Mouse (Mus musculus) heart, adult 18-20 months (tissue): ENCODE results near the gene Ttc19. TPM values are rescaled to one million over a fixed set of nuclear protein-coding genes. Genes with fewer than 3 reads are reported as not detected.

Experiments
- DNase-seq, 2 experiments: peaks; one replicate each; pipeline ENCODE4 v3.0.0; 2021 to 2022; ENCODE audit warnings: mixed read lengths in 1 of 2
- long read RNA-seq, 2 experiments: library from polyadenylated mRNA; stranded (forward); transcript quantifications; one replicate each; pipeline ENCODE4 v2.0.0; 2021
- total RNA-seq, 2 experiments: library from RNA; stranded (reverse); gene quantifications; 2 replicates each; pipeline ENCODE4 v1.2.3; 2021

Gene Ttc19
- 10 to 100 TPM; 42.8 to 46.0 TPM for total RNA-seq
- long read RNA-seq, experiment 1, transcript Ttc19-201 (10 exons, 3,410 nt): major isoform, 41 of 56 reads
- long read RNA-seq, experiment 1, partial matches to known transcripts: 6 of 56 reads
- long read RNA-seq, experiment 1, other reads (novel, unspliced or antisense): 9 of 56 reads
- long read RNA-seq, experiment 2, transcript Ttc19-201 (10 exons, 3,410 nt): major isoform, 17 of 23 reads
- long read RNA-seq, experiment 2, partial matches to known transcripts: 0 of 23 reads
- long read RNA-seq, experiment 2, other reads (novel, unspliced or antisense): 5 of 23 reads

DNA sequence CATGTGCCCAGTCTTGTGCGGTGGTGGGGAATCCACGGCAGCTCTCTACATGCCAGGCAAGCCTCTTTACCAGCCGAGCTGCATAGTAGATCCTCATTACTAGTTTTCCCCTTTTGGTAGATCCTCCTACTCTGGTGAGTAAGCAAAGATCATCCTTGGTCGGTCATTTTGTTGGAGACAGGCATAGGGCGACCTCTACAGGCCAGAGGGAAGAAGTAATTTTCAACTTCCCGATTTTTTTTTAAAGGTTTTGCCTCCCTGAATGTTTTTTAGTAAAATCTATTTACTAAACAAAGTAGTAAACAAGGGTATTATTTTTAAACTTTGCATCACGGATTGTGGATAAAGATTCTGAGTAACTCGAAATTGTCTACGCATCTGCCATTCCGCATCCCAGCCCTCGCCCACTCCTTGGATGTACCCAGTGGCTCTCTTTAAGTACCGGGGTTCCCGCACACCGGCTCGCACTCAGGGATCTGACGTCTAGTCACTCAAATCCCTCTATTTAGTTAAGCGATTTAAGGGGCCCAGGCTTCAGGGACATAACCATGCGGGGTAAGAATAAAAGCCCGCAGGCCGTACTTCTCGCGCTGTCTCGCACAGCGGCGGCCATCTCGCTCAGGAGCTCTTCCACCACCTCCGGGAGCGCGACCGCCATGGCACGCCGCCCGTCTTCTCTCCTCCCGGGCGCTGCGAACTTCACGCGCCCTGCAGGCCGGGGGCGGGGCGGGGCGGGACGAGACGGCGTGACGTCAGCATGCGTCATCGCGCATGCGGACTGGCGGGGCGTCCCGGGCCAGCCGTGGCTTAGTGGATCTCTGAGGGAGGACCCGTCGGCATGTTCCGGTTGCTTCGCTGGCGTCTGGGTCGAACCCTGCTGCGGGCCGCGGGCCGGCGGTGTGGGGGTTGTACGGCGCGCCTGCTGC, at the start of gene Ttc19, which contains the start of gene Zswim7:
Gene Ttc19, plus strand, starts transcription at position 799 of the 926 bp plus-strand sequence.
Gene Zswim7, minus strand, starts transcription at position 701 of the 926 bp plus-strand sequence.
- peak; percentile 93 for DNase-seq

DNA sequence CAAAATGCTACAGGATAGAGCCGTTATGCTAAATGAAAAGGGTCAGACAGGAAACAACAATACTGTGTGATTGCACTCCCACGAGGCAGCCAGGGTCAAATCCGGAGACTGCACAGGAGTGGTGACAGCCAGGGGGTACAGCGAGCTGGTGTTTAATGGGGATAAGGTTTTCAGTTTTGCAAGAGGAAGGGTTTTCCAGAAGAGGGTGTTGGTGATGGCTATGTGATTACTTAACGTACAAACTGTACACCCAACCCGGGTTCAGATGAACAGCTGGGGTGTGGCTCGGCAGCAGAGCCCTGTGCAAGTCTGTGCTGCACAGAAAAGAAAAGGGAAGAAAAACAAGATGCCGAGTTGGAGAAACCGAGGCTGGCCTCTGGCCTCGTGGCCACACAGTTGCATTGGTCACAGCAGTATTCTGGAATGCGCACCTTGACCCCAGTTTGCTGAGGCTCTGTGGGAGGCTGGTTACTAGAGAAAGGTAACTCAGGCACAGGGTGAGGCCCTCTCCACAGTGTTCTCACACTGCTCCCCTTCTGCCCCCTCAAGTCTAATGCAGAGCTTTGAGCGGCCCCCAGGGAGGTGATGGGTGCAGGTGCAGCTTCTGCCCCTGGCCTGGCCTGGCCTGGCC, 40.5 kb upstream of the Ttc19 start:
- DNase-seq: no peak

DNA sequence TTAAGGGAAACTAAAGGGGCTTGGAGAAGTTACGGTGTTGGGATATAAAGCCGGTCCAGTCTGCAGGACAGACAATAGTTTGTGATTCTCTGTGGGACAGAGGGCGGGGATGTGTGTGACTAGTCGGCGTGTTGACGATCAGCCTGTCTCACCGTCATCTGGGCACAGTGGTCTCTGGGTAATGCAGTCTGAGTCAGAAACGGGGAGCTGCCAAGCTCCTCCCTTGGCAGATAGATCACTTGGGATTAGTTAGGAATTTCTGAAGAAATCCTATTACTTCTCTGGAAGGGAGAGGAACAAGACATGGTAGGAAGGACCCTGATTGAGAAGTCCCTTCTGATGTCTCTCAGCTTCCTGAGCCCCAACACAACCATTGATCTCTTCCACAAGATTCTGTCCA, 37.4 kb upstream of the Ttc19 start:
- no peak for DNase-seq

DNA sequence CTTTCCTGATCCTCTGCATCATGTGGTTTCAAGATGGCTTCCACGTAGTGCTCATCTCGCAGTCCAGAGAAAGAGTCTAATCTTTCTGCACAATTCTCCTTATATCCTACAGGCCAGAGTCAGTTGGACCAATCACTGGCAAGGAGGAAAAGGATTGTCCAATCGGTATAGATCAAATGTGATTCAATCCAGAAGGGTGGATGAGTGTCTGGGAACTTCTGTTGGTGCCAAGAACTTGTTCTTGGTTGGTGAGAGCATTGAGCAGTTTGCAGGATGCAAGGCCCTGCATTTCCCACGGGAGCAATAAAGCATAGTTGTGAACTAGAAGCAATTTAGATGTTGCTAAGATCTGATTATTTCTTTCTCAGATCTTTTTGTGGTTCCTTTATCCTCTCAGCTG, 36.8 kb upstream of the Ttc19 start:
- no peak for DNase-seq

DNA sequence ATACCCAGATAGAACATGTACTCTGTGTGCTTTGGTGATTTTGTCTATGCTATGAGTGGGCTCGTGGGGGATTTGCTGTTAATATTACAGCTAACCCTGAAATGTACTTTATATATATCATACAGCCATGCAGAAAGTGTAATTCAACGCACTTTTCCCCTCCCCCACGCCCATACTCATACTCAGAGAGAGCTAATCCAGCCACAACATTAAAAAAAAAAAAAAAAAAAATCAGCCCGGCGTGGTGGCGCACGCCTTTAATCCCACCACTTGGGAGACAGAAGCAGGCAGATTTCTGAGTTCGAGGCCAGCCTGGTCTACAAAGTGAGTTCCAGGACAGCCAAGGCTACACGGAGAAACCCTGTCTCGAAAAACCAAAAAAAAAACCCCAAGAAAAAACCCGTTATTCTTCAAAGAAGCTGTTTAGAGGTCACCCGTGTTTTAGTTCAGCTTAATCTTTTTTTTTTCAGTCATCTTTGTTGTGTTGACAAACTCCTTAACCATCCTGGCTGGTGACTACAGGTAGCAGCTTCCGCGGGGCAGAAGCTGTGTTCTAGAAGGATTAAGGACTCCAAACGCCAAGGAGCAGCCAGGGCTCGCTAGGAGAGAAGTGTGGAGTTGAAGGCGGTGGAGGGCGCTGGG, 33.4 kb upstream of the Ttc19 start:
- no peak for DNase-seq

DNA sequence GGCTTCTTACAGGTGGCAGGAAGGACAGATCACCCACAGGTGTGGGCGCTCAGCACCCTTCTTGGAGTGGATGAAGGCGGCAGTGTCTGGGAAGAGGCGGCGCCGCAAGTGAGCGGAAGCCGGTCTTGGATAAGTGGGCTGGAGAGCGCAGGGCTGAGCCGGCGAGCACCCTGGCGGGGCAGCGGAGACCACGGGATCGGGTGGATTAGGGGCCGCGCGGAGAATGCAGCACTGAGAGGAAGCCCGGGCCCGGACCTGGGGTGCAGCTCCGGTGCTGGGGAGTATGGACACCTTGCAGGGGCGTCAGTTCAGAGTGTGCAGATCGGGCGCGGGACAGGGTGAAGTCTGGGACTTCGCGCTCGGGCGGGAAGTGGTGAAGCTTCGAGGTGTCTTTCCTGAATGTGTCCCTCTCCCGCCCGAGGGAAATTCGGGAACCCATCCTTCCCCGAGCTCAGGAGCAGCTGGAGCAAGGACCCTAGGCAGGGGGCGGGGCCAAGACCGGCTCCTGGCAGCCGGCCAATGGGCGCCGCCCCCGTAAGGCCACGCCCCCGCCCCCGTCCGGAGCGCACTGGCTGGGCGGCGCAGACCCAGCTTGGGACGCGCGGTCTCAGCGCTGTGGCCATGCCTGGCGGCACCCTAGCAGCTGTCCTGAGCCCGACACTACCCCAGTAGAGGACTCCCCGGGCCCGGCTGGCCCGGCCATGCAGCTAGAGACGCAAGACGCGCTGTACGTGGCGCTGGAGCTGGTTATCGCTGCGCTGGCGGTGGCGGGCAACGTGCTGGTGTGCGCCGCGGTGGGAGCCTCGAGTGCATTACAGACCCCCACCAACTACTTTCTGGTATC, 32.6 kb upstream of the Ttc19 start, which contains the start of gene Adora2b:
Gene Adora2b, plus strand, starts transcription at position 584 of the 844 bp plus-strand sequence.
- peak; percentile 64 to 67 for DNase-seq

DNA sequence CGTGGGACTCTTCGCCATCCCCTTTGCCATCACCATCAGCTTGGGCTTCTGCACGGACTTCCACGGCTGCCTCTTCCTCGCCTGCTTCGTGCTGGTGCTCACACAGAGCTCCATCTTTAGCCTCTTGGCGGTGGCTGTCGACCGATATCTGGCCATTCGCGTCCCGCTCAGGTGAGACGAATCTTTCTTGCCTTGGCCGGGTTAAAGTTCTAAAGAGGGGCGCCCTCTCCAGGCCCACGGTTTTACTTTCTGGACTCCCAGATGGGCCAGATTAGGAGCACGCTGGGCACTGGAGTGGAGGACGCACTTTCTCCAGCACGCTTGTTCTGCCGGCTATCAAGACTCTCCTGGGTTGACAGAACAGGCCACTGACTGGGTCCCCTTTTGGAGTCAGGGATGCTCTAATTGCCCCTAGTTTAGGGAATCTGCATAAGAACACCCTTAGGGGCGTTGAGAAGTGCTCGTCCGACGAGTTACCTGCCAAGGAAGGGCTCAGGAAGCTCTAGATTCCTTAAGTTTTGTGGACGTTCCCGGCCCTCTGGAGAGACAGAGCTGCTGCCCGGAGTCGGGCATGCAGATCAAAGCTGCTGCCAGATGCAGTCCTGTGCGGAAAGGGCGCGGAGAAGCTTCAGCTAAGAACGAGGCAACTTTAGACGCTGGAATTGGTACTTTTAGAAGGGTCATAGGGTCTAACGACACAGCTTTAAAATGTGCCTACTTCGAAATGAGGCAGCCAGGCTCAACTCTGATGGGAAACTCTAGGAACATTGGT, 31.8 kb upstream of the Ttc19 start:
- DNase-seq: peak; percentile 16 to 44

DNA sequence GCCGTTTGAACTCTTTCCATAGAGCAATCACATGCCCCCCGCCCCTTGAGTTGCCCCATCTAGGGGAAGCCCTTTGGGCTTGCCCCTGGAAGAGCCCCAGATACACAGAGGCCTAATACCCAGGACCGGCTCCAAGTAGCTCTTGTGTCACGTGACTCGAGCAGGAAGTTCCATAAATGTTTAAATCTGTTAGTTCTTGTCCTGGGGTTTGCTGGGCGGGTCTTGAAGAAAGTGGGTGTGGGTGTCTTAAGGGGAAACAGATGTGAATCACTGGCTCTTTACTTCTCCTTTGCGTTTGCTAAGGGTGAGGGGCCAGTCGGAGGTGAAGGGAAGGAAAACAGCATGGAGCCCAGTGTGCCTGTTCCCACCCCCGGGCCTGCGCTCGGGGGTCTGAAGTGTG, 30.2 kb upstream of the Ttc19 start:
- DNase-seq: peak; percentile 47 to 58

DNA sequence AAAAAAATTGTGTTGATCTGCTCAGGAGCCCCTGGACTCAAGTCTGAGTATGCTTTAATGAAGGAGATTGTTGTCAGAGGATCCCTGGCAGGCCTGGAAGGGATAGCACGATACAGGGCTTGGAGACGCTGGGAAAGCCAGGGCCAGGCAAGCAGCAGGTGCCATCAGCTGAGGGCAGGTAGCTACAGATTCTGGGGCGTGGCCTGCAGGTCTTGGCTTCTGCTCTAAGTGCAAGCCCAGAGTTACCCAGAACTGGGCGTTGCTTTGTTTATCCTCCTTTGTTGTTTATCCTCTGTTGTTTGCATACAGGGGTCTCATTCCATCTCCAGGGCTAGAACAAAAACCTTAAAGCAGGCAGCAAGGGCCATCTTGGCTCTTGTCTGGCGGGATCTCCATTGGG, 27.9 kb upstream of the Ttc19 start:
- DNase-seq: no peak

DNA sequence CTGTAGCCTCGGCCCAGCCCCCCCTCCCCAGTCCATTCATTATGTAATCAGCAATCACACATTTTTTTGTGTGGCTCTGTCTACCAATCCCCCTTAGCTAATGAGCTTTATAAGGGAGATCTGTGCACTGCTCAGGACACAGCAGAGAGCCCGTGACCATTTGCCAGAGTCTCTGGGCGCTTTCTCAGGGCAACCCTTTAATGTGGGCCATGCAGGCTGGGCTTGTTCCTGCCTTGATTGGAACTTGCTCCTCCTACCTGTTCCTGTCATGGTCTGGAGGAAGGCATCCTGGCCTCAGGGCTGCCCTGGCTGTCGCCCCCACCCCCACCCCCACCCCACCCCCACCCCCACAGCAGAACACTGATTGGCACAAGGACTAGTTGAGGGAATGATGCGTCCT, 22.1 kb upstream of the Ttc19 start:
- no peak for DNase-seq

DNA sequence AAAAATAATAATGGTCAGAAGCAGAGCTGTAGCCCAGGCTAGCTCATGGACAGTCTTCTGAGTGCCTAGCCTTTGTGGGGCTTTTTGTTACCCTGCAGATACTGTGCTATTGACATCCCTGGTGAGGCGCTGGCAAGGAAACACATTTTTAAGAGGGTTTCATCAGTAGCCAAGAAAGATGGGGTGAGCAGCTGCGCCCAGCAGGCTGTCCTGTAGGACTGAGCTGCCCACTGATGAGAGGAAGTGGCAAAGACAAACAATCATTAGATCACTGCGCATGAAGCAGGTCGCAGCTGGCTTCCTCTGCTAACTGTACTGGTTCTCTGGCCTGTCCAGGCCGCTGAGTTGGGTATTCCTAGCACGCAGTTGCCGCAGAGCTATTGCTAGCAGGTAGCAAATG, 17.7 kb upstream of the Ttc19 start:
- no peak for DNase-seq

DNA sequence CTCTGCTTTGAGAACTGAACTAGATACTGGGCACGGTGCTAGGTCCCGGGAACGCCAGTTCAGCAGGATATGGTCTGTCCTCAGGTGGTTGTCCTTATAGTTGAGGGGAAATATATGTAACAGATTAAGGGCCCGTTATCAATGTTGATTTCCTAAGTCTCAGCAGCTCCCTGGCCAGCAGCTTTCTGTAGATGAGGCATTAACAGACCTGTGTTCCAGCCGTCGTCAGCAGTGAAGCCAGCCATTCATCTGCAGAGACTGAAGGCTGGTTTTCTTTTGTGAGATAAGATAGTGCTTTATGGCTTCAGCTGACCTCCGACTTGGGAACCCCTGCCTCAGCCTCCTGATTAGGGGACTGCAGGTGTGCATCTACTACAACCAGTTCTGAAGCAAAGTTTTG, 17.3 kb upstream of the Ttc19 start:
- DNase-seq: no peak

DNA sequence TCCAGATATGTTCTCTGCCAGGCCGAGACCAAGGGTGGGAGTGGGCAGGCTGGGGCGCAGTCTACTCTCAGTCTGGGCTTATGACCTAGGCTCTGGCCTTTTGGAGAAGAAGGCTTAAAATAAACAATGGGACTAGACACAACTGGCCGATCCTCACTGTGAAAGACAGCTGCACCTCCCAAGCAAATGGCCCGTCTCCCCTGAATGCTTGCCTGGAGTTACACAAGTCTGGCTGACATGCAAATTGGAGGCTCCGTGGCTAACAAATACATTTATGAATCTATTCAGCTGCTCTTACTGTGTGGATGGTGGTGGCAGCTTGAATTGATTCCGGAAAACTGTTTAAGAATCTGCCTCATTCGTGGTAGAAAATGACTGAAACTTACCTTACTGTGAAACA, 15.6 kb upstream of the Ttc19 start:
- no peak for DNase-seq

DNA sequence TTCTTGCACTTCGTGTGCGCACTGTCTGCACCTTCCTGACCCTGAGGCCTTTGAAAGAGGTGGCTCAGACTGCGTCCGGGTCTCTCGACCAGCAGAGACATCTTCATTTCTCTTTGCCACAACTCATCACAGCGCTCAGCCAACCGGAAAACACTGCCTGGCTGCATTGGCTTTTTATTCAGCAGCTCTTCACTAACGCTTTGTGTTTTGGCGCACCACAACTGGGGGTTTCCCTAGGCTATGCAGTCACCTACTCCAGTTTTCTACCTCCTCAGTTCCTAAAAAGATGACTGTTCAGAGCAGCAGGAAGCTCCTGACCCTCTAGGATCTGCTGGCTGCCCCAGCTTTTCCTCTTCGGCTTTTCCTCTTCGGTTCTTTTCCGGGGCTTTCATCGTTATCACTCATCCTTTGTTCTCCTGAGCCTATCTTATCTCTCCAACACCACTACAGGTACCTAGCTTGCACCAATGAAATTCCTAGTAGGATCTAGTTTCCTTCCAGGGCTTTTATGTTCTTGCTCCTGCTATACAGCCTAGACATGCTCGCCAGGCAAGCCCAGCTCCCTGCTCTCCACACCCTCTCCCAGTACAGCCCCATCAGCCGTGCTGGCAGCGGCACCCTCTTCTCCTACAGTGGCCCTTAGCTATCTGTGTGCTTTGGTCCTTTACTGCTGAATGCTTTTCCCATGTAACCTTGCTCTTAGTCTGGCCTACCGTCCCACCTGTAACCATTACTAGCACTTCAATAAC, 14.6 kb upstream of the Ttc19 start:
- no peak for DNase-seq

DNA sequence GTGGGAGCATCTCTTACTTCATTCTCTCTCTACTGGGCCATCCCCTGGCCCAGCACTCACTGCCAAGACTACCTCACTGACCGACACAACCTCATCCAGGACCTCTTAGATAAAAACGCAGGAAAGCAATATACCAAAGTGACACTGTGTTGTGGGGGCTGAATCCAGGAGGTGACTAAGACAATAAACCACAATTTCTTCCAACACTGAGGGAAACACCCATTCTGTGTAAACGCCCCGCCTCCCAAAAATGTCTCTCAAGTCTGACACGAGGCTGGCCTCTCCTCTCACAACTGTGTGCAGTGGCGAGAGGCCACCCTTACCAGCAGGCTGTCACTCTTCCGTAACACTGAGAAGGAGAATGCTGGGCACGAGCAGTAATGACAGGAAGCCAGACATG, 12.9 kb upstream of the Ttc19 start:
- DNase-seq: no peak

DNA sequence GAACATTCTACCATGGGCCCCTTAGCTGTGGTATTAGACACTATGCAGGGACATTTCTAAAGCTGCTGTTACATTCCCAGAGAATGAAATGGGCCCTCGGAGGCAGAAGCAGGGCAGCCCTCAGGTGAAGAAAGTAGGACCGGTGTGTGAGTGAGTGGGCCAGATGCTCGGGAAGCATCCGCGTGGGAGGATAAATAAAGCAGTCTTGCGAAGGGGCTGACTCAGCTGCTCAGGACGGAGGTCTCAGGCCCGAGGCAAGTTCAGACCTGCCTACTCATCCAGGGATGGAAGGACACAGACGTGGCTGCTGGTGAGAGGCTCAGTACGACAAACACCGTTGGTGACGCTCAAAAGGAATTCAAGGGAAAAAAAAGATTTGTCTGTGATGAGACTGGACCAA, 12.2 kb upstream of the Ttc19 start:
- no peak for DNase-seq

DNA sequence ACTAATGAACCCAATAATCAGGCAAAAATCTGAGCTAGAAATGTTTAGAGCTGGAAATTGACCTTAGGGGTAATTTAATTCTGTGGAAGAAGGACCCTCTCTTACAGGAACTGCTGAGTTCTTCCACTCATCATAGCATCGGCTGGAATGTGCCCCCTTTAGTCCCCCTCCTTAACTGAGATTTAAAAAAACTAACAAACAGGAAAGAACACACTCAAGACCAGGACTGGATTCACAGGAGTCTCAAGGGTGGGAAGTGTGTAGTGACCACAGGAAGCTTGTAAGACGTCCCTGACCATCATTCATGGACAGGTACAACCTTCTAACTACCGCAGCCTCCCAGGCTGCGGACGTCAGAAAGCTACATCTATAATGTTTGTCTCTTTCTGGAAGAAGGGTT, 10.4 kb upstream of the Ttc19 start:
- DNase-seq: no peak

DNA sequence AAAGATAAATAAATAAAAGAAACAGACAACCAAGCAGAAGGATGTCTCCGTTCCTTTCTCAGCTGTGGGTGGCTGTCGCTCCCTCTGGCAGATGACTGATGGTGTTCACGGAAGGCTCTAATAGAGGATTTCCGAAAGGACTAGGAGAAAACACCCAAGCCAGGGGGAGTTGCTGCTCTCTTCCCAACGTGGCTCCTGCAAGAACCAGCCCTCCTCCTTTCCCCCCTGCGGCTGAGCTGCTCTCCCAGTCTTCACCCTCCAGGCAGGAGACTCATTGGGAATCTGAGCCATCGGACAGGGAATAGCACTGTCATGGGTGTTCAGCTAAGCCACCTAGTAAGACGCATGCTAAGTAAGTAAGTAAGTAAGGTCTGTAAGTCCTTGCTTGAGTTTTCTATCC, 4.2 kb upstream of the Ttc19 start:
- no peak for DNase-seq

DNA sequence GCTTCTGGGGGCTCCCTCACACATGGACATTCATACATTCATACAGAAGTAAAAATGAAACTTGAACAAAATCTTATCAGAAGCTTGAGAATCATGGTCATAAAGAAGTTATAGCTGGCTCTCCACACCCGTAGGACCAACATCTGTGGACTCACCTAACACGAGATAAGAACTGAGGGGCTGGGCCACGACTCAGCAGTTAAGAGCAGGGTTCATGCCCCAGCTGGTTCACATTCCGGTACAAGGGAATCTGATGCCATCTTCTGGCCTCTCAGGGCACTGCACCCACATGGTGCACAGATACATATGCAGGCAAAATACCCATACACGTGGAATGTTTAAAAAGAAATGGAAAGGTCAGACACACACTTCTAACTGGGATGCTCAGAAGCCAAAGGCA, 3.2 kb upstream of the Ttc19 start:
- peak; percentile 35 to 72 for DNase-seq

DNA sequence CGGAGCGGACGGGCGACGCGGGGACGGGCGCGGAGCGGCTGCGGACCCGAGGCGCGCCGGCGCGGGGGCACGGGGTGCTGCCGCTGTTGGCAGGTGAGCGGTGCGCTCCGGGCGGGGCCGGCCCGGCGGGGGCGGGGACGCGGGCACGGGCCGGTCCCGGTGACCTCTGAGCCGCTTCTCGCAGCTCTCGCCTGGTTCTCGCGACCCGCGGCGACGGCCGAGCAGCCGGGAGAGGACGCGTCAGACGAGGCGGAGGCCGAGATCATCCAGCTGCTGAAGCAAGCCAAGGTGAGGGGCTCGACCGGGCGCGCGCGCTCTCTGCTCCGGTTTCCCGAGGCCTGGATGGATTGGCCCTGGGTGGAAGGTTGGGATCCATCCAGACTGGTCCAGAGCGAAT, 326 bp downstream of the Ttc19 start:
- DNase-seq: no peak
